Mouse (Mus musculus): ENCODE results near the gene Snx17. TPM values are rescaled to one million over a fixed set of nuclear protein-coding genes. Genes with fewer than 3 reads are reported as not detected.

Gene Snx17
- polyA plus RNA-seq, 1 experiment: 45.9 TPM

- Histone ChIP-seq H3K9ac (ENCODE audit: low read depth, poor library complexity, severe bottlenecking) (peak overlapping the region; percentile 94), H3K27ac (ENCODE audit: insufficient read depth, low read length) (peak overlapping the region; percentile 52), H3K27me3 (ENCODE audit: control insufficient read depth, insufficient read depth, low read length, poor library complexity, severe bottlenecking) (no peaks in the 10 kb centered on the region), H3K4me1 (ENCODE audit: control insufficient read depth, insufficient read depth, low read length) (no peaks in the 10 kb centered on the region), H3K9me3 (replicated peaks; ENCODE audit: control insufficient read depth, insufficient read depth, low read length, poor library complexity, severe bottlenecking) (no peaks in the 10 kb centered on the region), H3K36me3 (ENCODE audit: control insufficient read depth, insufficient read depth, low read length, poor library complexity, severe bottlenecking) (peaks cover 5% of the 10 kb centered on the region), H3K4me3 (ENCODE audit: low read depth, low read length) (peak overlapping the region; percentile 91)
- no peak for TF ChIP-seq CTCF (IDR thresholded peaks at IDR 0.05; ENCODE audit: low read depth, low read length)
- no peak for TF ChIP-seq EP300 (IDR thresholded peaks at IDR 0.05; ENCODE audit: insufficient read depth, low read depth, low read length)
- TF ChIP-seq POLR2A (IDR thresholded peaks at IDR 0.05; ENCODE audit: insufficient read depth, low read length): no peak
These were observed 27.0 kb downstream of the Snx17 start for GRCm38 (mm10) chr5:31219911-31220447.

- H3K36me3 ChIP-seq (ENCODE audit: control insufficient read depth, insufficient read depth, low read length, poor library complexity, severe bottlenecking): peaks cover 4% of the 10 kb centered on the region
- H3K27me3 ChIP-seq (ENCODE audit: control insufficient read depth, insufficient read depth, low read length, poor library complexity, severe bottlenecking): no peaks in the 10 kb centered on the region
- no peaks in the 10 kb centered on the region for H3K9me3 ChIP-seq (replicated peaks; ENCODE audit: control insufficient read depth, insufficient read depth, low read length, poor library complexity, severe bottlenecking)
- peak within 1 kb of the TSS; percentile 94 for H3K9ac ChIP-seq (ENCODE audit: low read depth, poor library complexity, severe bottlenecking)
- TF ChIP-seq CTCF (IDR thresholded peaks at IDR 0.05; ENCODE audit: low read depth, low read length) (no peak), POLR2A (IDR thresholded peaks at IDR 0.05; ENCODE audit: insufficient read depth, low read length) (peak; percentile 98), EP300 (IDR thresholded peaks at IDR 0.05; ENCODE audit: insufficient read depth, low read depth, low read length) (0 out of 2 replicates have a peak, but pooled peaks have one; percentile 39)
- H3K27ac ChIP-seq (ENCODE audit: insufficient read depth, low read length): peak within 1 kb of the TSS; percentile 85
- H3K4me3 ChIP-seq (ENCODE audit: low read depth, low read length): peak within 1 kb of the TSS; percentile 96
- H3K4me1 ChIP-seq (ENCODE audit: control insufficient read depth, insufficient read depth, low read length): no peaks in the 10 kb centered on the region
These were observed 27.6 kb downstream of the Snx17 start, which contains the start of gene Ppm1g for GRCm38 (mm10) chr5:31220448-31221303. Gene Ppm1g, minus strand, starts transcription at chr5:31220687.

GRCm38 (mm10) chr5:31221304-31221945 is 28.4 kb downstream of the Snx17 start:
- TF ChIP-seq CTCF (IDR thresholded peaks at IDR 0.05; ENCODE audit: low read depth, low read length) (peak; percentile 53), POLR2A (IDR thresholded peaks at IDR 0.05; ENCODE audit: insufficient read depth, low read length) (no peak)
- Histone ChIP-seq H3K9ac (ENCODE audit: low read depth, poor library complexity, severe bottlenecking) (peak overlapping the region; percentile 94), H3K4me1 (ENCODE audit: control insufficient read depth, insufficient read depth, low read length) (no peaks in the 10 kb centered on the region), H3K4me3 (ENCODE audit: low read depth, low read length) (peak overlapping the region; percentile 96), H3K27me3 (ENCODE audit: control insufficient read depth, insufficient read depth, low read length, poor library complexity, severe bottlenecking) (no peaks in the 10 kb centered on the region), H3K36me3 (ENCODE audit: control insufficient read depth, insufficient read depth, low read length, poor library complexity, severe bottlenecking) (no peaks in the 10 kb centered on the region), H3K9me3 (replicated peaks; ENCODE audit: control insufficient read depth, insufficient read depth, low read length, poor library complexity, severe bottlenecking) (no peaks in the 10 kb centered on the region), H3K27ac (ENCODE audit: insufficient read depth, low read length) (peak overlapping the region; percentile 85)

- H3K36me3 ChIP-seq (ENCODE audit: control insufficient read depth, insufficient read depth, low read length, poor library complexity, severe bottlenecking): no peaks in the 10 kb centered on the region
- H3K4me1 ChIP-seq (ENCODE audit: control insufficient read depth, insufficient read depth, low read length): no peaks in the 10 kb centered on the region
- H3K4me3 ChIP-seq (ENCODE audit: low read depth, low read length): no peak overlapping the region
These were observed 29.7 kb downstream of the Snx17 start for GRCm38 (mm10) chr5:31222696-31223095.

GRCm38 (mm10) chr5:31226641-31227040 is 33.6 kb downstream of the Snx17 start:
- no peaks in the 10 kb centered on the region for H3K4me1 ChIP-seq (ENCODE audit: control insufficient read depth, insufficient read depth, low read length)
- no peaks in the 10 kb centered on the region for H3K27me3 ChIP-seq (ENCODE audit: control insufficient read depth, insufficient read depth, low read length, poor library complexity, severe bottlenecking)
- no peaks in the 10 kb centered on the region for H3K36me3 ChIP-seq (ENCODE audit: control insufficient read depth, insufficient read depth, low read length, poor library complexity, severe bottlenecking)
- H3K9me3 ChIP-seq (replicated peaks; ENCODE audit: control insufficient read depth, insufficient read depth, low read length, poor library complexity, severe bottlenecking): no peaks in the 10 kb centered on the region
- no peak overlapping the region for H3K27ac ChIP-seq (ENCODE audit: insufficient read depth, low read length)
- TF ChIP-seq EP300 (IDR thresholded peaks at IDR 0.05; ENCODE audit: insufficient read depth, low read depth, low read length): no peak
- no peak for TF ChIP-seq CTCF (IDR thresholded peaks at IDR 0.05; ENCODE audit: low read depth, low read length)
- no peak for TF ChIP-seq POLR2A (IDR thresholded peaks at IDR 0.05; ENCODE audit: insufficient read depth, low read length)
- H3K4me3 ChIP-seq (ENCODE audit: low read depth, low read length): no peak overlapping the region
- H3K9ac ChIP-seq (ENCODE audit: low read depth, poor library complexity, severe bottlenecking): no peak overlapping the region

More at GRCm38 (mm10) chr5:31222696-31223095, 29.7 kb downstream of the Snx17 start:
- H3K9me3 ChIP-seq (replicated peaks; ENCODE audit: control insufficient read depth, insufficient read depth, low read length, poor library complexity, severe bottlenecking): no peaks in the 10 kb centered on the region
- H3K9ac ChIP-seq (ENCODE audit: low read depth, poor library complexity, severe bottlenecking): no peak overlapping the region
- no peaks in the 10 kb centered on the region for H3K27me3 ChIP-seq (ENCODE audit: control insufficient read depth, insufficient read depth, low read length, poor library complexity, severe bottlenecking)
- no peak for TF ChIP-seq POLR2A (IDR thresholded peaks at IDR 0.05; ENCODE audit: insufficient read depth, low read length)
- TF ChIP-seq EP300 (IDR thresholded peaks at IDR 0.05; ENCODE audit: insufficient read depth, low read depth, low read length): no peak
- no peak for TF ChIP-seq CTCF (IDR thresholded peaks at IDR 0.05; ENCODE audit: low read depth, low read length)
- H3K27ac ChIP-seq (ENCODE audit: insufficient read depth, low read length): no peak overlapping the region
